Mouse (Mus musculus) kidney, postnatal 0 days (tissue): ENCODE results near the gene Gm45062. TPM values are rescaled to one million over a fixed set of nuclear protein-coding genes. Genes with fewer than 3 reads are reported as not detected.

Experiments used
- ATAC-seq: fragments of 200-750 bp; cut with Nextera tagmentation; replicated peaks from 2 replicates; pipeline ENCODE4 v1.8.0; 2017; ENCODE audit warnings: low read depth, moderate number of reproducible peaks, moderate TSS enrichment, moderate library complexity; ENCODE audit not compliant: low FRiP score
- DNase-seq: peaks from one replicate; pipeline ENCODE4 v3.0.0-alpha.2; 2016; ENCODE audit warnings: low spot score
- H3K27ac ChIP-seq: fragments of 300-500 bp; sonication (generic); 2 replicates; pipeline ENCODE4 v1.5.1; 2014; ENCODE audit warnings: mild to moderate bottlenecking
- H3K27me3 ChIP-seq: fragments of 300-500 bp; sonication (generic); 2 replicates; pipeline ENCODE4 v1.6.1; 2014; ENCODE audit warnings: low read length, mixed read lengths; ENCODE audit not compliant: insufficient read depth
- H3K36me3 ChIP-seq: fragments of 300-500 bp; sonication (generic); 2 replicates; pipeline ENCODE4 v1.6.1; 2014; ENCODE audit warnings: low read length, mixed read lengths; ENCODE audit not compliant: insufficient read depth
- H3K4me1 ChIP-seq: fragments of 300-500 bp; sonication (generic); replicated peaks from 2 replicates; pipeline ENCODE4 v1.6.1; 2014; ENCODE audit warnings: antibody characterized with exemption, low read length, mixed read lengths; ENCODE audit not compliant: insufficient read depth
- H3K4me2 ChIP-seq: fragments of 300-500 bp; sonication (generic); 2 replicates; pipeline ENCODE4 v1.6.1; 2014; ENCODE audit warnings: mild to moderate bottlenecking, low read length, moderate library complexity, mixed read lengths
- H3K4me3 ChIP-seq: fragments of 300-500 bp; sonication (generic); replicated peaks from 2 replicates; pipeline ENCODE4 v1.5.1; 2014; ENCODE audit warnings: low read depth, low read length
- H3K9ac ChIP-seq: fragments of 300-500 bp; sonication (generic); 2 replicates; pipeline ENCODE4 v1.6.1; 2014; ENCODE audit warnings: low read depth, low read length
- H3K9me3 ChIP-seq: fragments of 300-500 bp; sonication (generic); replicated peaks from 2 replicates; pipeline ENCODE4 v1.6.1; 2016; ENCODE audit warnings: low read length, inconsistent platforms, mixed read lengths
- CTCF ChIP-seq: IDR thresholded peaks from 2 replicates; pipeline ENCODE4 v1.5.1; 2016; ENCODE audit warnings: antibody characterized with exemption, low read depth, mild to moderate bottlenecking, moderate library complexity
- WGBS: fragments of 180-500 bp; shearing (Covaris S2); extraction: QIAGEN DNeasy Blood & Tissue Kit; methylation state at CpG from one replicate; pipeline ENCODE4 v1.1.7; 2014; 5-methylcytosine and 5-hydroxymethylcytosine counted together
- polyA plus RNA-seq: library from polyadenylated mRNA; unstranded; fragments of >200 nt; fragmentation: Nextera tagmentation; extraction: Ambion mirVana; gene quantifications from 2 replicates; pipeline ENCODE4 v1.2.1, GENCODE M21; 2015

The Gm45062 gene
- polyA plus RNA-seq, 1 experiment from 2014 or later = 5.0 TPM

DNA sequence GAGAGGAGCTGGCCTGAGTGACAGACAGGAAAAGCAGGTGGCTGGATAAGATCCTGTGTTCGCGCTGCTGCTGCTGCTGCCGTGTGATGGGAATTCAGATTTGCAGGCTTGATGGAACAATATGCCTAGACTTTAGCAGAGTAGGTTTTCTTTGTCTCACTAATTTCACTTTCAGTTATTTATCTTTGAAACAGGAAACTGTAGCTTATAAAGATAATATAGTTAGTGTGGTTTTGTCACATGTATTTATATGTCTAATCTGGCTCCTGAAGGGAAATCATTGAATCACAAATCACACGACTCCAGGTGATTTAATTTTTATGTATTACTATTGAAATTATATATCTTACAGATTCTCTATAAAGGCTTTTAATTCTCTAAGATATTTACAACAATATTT is 24.0 kb downstream of the Gm45062 start:
- Histone ChIP-seq H3K4me2 (no peak overlapping the region), H3K9me3 (no peaks in the 10 kb centered on the region), H3K27ac (no peak overlapping the region), H3K36me3 (no peaks in the 10 kb centered on the region), H3K4me3 (no peak overlapping the region), H3K4me1 (no peaks in the 10 kb centered on the region), H3K27me3 (no peaks in the 10 kb centered on the region), H3K9ac (no peak overlapping the region)
- no peak for TF ChIP-seq CTCF
- ATAC-seq (no peak), DNase-seq (no peak)
- WGBS = 80% methylated on average over 4 of the region's 4 CpGs

DNA sequence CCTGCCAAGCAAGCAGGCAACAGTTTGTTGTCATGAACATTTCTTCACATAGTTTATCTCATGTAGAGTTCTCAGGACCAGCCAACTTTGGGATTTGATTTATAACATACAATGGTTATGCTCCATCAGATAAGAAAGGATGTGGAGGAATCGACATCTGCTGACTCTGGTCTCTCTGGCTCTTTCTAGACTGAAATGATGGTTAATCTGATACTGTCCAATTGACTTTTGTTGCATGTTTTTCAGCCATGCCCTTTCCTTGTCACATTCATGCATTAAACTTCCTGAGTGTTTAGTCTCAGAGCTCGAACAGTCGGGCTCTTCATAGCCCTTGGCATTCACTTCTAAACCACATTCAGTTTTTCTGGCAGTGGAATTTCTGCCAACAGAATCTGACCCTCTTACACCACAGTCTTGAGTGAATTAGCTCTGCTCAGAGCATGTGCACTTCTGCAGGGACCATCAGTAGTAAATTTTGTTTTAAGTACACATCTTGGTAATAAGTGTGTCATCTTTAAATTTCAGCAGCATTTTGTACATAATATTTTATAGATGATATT is 26.2 kb downstream of the Gm45062 start:
- 50% methylated on average over 3 of the region's 3 CpGs for WGBS
- ATAC-seq (no peak), DNase-seq (no peak)

DNA sequence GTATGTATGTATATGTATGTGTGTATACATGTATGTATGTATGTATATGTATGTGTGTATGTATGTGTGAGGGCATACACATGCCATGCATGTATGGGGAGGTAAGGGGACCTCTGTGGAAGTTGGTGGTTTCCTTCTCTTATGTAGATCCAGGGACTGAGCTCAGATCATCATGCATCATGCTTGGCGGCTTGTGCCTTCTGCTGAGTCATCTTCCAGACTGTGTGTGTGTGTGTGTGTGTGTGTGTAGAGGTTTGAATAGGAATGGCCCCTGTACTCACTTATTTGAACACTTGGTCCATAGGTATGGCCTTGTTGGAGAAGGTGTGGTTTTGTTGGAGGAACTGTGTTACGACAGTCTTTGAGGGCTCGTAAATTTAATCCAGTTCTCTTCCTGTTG is 26.9 kb downstream of the Gm45062 start:
- Histone ChIP-seq H3K9me3 (no peaks in the 10 kb centered on the region), H3K36me3 (no peaks in the 10 kb centered on the region), H3K27me3 (no peaks in the 10 kb centered on the region), H3K4me3 (no peak overlapping the region), H3K27ac (no peak overlapping the region), H3K4me1 (no peaks in the 10 kb centered on the region), H3K4me2 (no peak overlapping the region), H3K9ac (no peak overlapping the region)
- WGBS = 90% methylated on average over 3 of the region's 3 CpGs
- no peak for DNase-seq
- TF ChIP-seq CTCF = no peak
- no peak for ATAC-seq

More for the DNA sequence above, 26.2 kb downstream of the Gm45062 start:
- Histone ChIP-seq H3K36me3 (no peaks in the 10 kb centered on the region), H3K4me1 (no peaks in the 10 kb centered on the region), H3K4me2 (no peak overlapping the region), H3K27ac (no peak overlapping the region), H3K4me3 (no peak overlapping the region), H3K9me3 (no peaks in the 10 kb centered on the region), H3K27me3 (no peaks in the 10 kb centered on the region), H3K9ac (no peak overlapping the region)
- no peak for TF ChIP-seq CTCF

DNA sequence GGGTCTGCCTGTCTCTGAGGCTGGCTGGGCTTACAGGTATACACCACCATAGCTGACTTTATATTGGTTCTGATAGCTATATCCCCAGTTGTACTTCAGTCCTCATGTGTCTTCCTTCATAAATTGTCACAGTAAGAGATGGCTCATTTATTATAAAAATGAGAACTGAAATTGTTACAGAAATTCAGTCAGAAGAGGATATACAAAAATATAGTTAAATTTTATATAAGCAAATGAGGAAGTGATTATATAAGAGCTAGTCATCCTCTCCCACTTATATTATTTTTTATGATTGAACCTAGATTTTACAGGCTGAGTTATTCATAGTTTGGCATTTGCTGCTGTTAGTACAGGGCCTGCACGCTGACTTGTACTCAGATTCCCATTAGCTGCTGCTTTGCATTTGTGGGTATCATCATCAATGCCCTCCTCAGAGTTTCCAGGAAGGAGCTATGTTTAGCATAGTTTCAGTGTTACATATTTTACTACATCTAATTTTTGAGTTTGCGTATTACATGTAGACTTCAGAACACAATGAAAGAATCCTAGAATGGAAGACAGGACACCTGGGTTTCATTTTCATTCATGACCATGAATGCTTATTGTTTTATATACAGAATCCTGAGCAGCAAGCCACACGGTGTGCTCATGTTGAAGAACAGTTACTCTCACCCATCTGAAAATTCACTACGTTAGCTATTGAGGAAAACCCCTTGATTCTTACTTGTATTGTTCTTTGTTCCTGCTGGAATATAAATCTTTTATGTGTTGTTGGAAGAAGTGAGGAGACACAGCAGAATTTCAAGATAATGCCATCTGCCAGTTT is 29.7 kb downstream of the Gm45062 start:
- H3K36me3 ChIP-seq = no peaks in the 10 kb centered on the region
- no peaks in the 10 kb centered on the region for H3K9me3 ChIP-seq
- H3K4me2 ChIP-seq = no peak overlapping the region
- no peaks in the 10 kb centered on the region for H3K4me1 ChIP-seq
- no peak overlapping the region for H3K27ac ChIP-seq
- no peak for ATAC-seq
- H3K4me3 ChIP-seq = no peak overlapping the region
- DNase-seq = no peak
- 82% methylated on average over 4 of the region's 4 CpGs for WGBS
- H3K27me3 ChIP-seq = no peaks in the 10 kb centered on the region
- H3K9ac ChIP-seq = no peak overlapping the region
- no peak for TF ChIP-seq CTCF

DNA sequence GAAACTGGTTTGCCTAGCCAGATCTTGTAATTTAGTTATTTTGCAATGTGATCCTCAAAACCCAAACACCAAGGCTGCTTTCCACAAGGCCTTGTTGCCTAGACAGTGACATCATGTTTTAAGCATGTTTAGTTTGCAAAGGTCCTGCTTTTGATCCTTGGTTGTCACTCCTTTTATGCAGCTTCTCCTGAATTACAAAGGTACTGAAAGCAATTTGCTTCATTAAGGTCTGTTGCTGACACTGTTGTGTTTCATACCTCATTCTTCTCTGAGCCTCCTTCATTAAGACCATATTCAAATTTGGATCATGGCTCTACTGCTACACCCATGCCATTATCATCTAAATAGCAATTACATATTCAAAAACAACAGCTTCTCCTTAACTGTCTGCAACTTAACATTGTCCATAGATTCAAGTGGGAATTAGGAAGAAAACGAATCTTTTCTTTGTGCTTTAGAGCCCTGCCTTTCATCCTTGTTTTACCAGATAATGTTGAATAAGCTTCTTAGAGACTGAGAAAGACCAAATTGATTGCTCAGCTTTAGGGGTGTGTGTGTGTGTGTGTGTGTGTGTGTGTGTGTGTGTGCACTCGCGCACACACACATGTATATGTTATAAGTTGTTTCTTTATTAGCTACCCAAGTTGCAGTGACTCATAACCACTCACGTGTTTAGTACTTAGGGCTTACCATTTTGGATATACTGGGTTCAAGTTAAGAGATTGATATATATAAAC is 35.0 kb downstream of the Gm45062 start:
- Histone ChIP-seq H3K9me3 (no peaks in the 10 kb centered on the region), H3K4me2 (no peak overlapping the region), H3K36me3 (no peaks in the 10 kb centered on the region), H3K27ac (no peak overlapping the region), H3K9ac (no peak overlapping the region), H3K27me3 (no peaks in the 10 kb centered on the region), H3K4me3 (no peak overlapping the region), H3K4me1 (no peaks in the 10 kb centered on the region)
- TF ChIP-seq CTCF = no peak
- 79% methylated on average over 4 of the region's 4 CpGs for WGBS
- ATAC-seq (no peak), DNase-seq (no peak)

DNA sequence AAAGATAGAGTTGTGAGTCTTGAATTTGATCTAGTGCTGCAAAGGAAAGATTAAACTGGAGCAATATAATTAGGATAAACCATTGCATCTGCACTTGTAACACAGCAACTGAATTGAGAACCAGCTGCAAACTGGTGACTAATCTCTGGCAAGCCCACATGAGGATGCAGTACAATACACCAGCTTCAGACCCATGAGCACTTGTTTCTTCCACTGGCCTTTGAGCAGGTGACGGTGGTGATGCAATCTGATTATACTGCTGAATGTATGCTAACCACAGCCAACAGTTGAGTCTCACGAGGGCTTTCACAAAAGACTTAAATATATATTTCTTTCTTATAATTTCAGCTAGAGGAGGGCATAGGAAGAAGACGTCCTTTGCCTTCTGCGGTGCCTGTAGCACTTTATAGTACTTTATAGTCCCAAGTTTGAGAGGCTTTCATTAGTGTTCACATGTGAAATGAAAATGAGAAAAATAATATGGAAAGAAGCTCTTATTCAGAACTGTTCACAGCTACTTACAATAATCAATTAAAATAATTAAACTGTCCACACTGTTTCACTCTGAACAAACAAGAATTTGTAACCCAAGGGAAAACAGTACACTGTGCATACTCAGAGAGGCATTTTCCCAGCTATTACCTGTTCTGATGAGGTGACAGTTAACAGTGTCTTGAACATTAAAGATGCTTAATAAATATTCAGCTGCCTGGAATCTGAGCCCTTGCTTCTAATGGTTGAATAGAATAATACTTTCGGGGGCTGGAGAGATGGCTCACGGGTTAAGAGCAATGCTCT is 40.0 kb downstream of the Gm45062 start:
- Histone ChIP-seq H3K4me3 (no peak overlapping the region), H3K27ac (no peak overlapping the region), H3K4me2 (no peak overlapping the region), H3K4me1 (no peaks in the 10 kb centered on the region), H3K36me3 (no peaks in the 10 kb centered on the region), H3K9me3 (no peaks in the 10 kb centered on the region), H3K27me3 (no peaks in the 10 kb centered on the region), H3K9ac (no peak overlapping the region)
- ATAC-seq (no peak), DNase-seq (no peak)
- no peak for TF ChIP-seq CTCF
- WGBS = 86% methylated on average over 6 of the region's 6 CpGs
